8 mouse cellular contexts compared by ENCODE assay signal in the genomic region with DNA sequence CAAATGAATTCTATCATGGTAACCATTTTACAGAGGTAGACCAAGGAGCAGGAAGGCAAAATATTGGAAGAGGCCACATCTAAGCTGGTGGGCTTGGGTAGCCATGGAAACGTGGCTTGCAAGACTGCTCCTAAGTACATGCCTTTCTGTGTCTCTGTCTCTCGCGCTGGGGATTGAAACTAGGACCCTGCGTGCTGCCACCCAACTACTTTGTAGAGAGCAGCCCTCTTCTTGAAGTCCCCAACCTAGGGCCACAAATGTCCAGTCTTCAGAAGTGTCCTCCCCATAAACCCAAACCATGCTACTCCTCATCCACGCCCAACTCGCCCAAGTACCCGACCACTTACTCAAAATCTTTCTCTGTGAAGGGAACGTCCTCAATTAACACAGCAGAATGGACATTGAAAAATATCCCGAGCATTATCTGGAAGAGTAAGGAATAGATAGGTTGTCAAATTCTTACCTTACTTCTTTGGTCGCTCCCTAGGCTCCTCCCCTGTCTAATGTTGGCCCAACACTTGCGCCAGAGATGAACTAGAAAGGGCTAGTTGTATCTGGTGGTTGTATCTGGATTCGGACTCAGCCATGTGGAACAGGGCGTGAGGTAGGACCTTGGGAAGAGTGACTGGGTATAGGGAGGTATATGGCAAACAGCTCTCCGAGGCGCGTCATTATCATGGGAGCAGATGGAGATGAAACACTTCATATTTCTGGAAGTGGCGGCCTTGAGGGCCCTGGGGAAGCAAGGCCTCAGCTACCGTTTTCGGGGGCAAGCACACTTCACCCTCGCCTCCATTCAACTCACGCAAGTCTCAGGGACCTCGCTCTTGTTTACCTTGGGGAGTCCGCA. TPM values are rescaled to one million over a fixed set of nuclear protein-coding genes. Genes with fewer than 3 reads are reported as not detected.
DNase-seq lines count a peak whose midpoint lies in the region; ATAC-seq and TF ChIP-seq lines count a peak whose summit lies in the region.

No protein-coding gene starts in this region.

- H3K4me2 ChIP-seq in neural tube, embryonic 11.5 days (ENCODE audit: low read depth) = peak overlapping the region; percentile 97
- peak overlapping the region; percentile 90 for H3K4me2 ChIP-seq in heart, postnatal 0 days (ENCODE audit: low read depth, low read length)
- H3K4me2 ChIP-seq in limb, embryonic 15.5 days = peak overlapping the region; percentile 88
- peak overlapping the region; percentile 78 for H3K4me2 ChIP-seq in stomach, embryonic 15.5 days

- no peak for TF ChIP-seq EP300 in heart, postnatal 0 days (IDR thresholded peaks at IDR 0.05; ENCODE audit: low read depth)

- 14% methylated on average over 23 of the region's 23 CpGs for WGBS in neural tube, embryonic 11.5 days
- WGBS in heart, postnatal 0 days = 9% methylated on average over 23 of the region's 23 CpGs
- 13% methylated on average over 23 of the region's 23 CpGs for WGBS in limb, embryonic 15.5 days
- 10% methylated on average over 23 of the region's 23 CpGs for WGBS in stomach, embryonic 15.5 days

- no peaks in the 10 kb centered on the region for H3K9me3 ChIP-seq in neural tube, embryonic 11.5 days (ENCODE audit: control insufficient read depth, low read length)
- no peaks in the 10 kb centered on the region for H3K9me3 ChIP-seq in heart, postnatal 0 days (replicated peaks; ENCODE audit: control insufficient read depth, low read length)
- H3K9me3 ChIP-seq in limb, embryonic 15.5 days = no peaks in the 10 kb centered on the region
- no peaks in the 10 kb centered on the region for H3K9me3 ChIP-seq in stomach, embryonic 15.5 days

- H3K27ac ChIP-seq in neural tube, embryonic 11.5 days (ENCODE audit: low read depth, low read length) = peak overlapping the region; percentile 21; the same call in 1 of the 2 replicates
- peak overlapping the region; percentile 94 for H3K27ac ChIP-seq in heart, postnatal 0 days (ENCODE audit: low read depth)
- peak overlapping the region; percentile 92 for H3K27ac ChIP-seq in limb, embryonic 15.5 days
- H3K27ac ChIP-seq in stomach, embryonic 15.5 days = peak overlapping the region; percentile 90

- ATAC-seq in neural tube, embryonic 11.5 days (ENCODE audit: insufficient read depth, low FRiP score, low TSS enrichment) = no peak
- ATAC-seq in heart, postnatal 0 days (ENCODE audit: insufficient read depth, low read depth) = no peak
- ATAC-seq in limb, embryonic 15.5 days (ENCODE audit: insufficient number of reproducible peaks, low FRiP score, low TSS enrichment, low read depth) = no peak
- ATAC-seq in stomach, embryonic 15.5 days (ENCODE audit: insufficient read depth, low FRiP score, low read depth) = no peak
- no peak for ATAC-seq in granulocyte monocyte progenitor cell, adult 5-6 weeks (replicated peaks; ENCODE audit: poor library complexity, severe bottlenecking)

- H3K36me3 ChIP-seq in neural tube, embryonic 11.5 days (ENCODE audit: control insufficient read depth, insufficient read depth, low read length) = 0 out of 2 replicates have a peak, but pooled peaks cover 4% of the 10 kb centered on the region
- peaks cover 7% of the 10 kb centered on the region; the same call in 1 of the 2 replicates for H3K36me3 ChIP-seq in heart, postnatal 0 days (replicated peaks; ENCODE audit: control insufficient read depth, insufficient read depth, low read length)
- peaks cover 14% of the 10 kb centered on the region for H3K36me3 ChIP-seq in limb, embryonic 15.5 days
- H3K36me3 ChIP-seq in stomach, embryonic 15.5 days = 0 out of 2 replicates have a peak, but pooled peaks cover 6% of the 10 kb centered on the region

- peaks cover 18% of the 10 kb centered on the region for H3K4me1 ChIP-seq in neural tube, embryonic 11.5 days (ENCODE audit: control insufficient read depth, insufficient read depth, low read length)
- H3K4me1 ChIP-seq in heart, postnatal 0 days (ENCODE audit: control insufficient read depth, insufficient read depth) = peaks cover 23% of the 10 kb centered on the region
- peaks cover 38% of the 10 kb centered on the region for H3K4me1 ChIP-seq in limb, embryonic 15.5 days
- H3K4me1 ChIP-seq in stomach, embryonic 15.5 days = peaks cover 23% of the 10 kb centered on the region

- H3K27me3 ChIP-seq in neural tube, embryonic 11.5 days (ENCODE audit: control insufficient read depth, insufficient read depth, low read length) = no peaks in the 10 kb centered on the region
- H3K27me3 ChIP-seq in heart, postnatal 0 days (ENCODE audit: control insufficient read depth, insufficient read depth, low read length) = no peaks in the 10 kb centered on the region
- no peaks in the 10 kb centered on the region for H3K27me3 ChIP-seq in limb, embryonic 15.5 days
- H3K27me3 ChIP-seq in stomach, embryonic 15.5 days (replicated peaks) = no peaks in the 10 kb centered on the region

- no peak for DNase-seq in neural tube, embryonic 11.5 days (ENCODE audit: low spot score)
- DNase-seq in neural tube, embryonic 10.5 days (ENCODE audit: extremely low spot score, low spot score) = no peak
- peak; percentile 58 for DNase-seq in cerebellum, adult 9-10 months
- no peak for DNase-seq in heart, postnatal 0 days (ENCODE audit: low spot score)
- no peak for DNase-seq in frontal cortex, adult 2 months (ENCODE audit: extremely low spot score in 1 of 2, low spot score in 1 of 2)

- no peak for TF ChIP-seq CTCF in heart, postnatal 0 days (IDR thresholded peaks at IDR 0.05; ENCODE audit: low read depth)

- H3K9ac ChIP-seq in neural tube, embryonic 11.5 days (ENCODE audit: low read length) = peak overlapping the region; percentile 88
- H3K9ac ChIP-seq in heart, postnatal 0 days (replicated peaks; ENCODE audit: low read depth, low read length) = peak overlapping the region; percentile 88
- H3K9ac ChIP-seq in limb, embryonic 15.5 days = peak overlapping the region; percentile 85
- peak overlapping the region; percentile 77 for H3K9ac ChIP-seq in stomach, embryonic 15.5 days

- peak overlapping the region; percentile 94 for H3K4me3 ChIP-seq in neural tube, embryonic 11.5 days (ENCODE audit: low read depth, low read length)
- peak overlapping the region; percentile 72 for H3K4me3 ChIP-seq in heart, postnatal 0 days (ENCODE audit: low read depth, low read length)
- H3K4me3 ChIP-seq in limb, embryonic 15.5 days = peak overlapping the region; percentile 82
- H3K4me3 ChIP-seq in stomach, embryonic 15.5 days (replicated peaks) = peak overlapping the region; percentile 96

RNA-seq across cellular contexts. Expression of gene Gm21988, which starts 0.8 kb away (rescaled TPM):
- 10.8 and 11.5 TPM in 2 replicates for polyA plus RNA-seq in neural tube, embryonic 11.5 days (2014; fragmentation: Nextera tagmentation; extraction: Ambion mirVana)
- 6.8 and 15.2 TPM in 2 replicates for total RNA-seq in heart, postnatal 0 days (2014; rRNA removed; ENCODE audit: low replicate concordance)
- polyA plus RNA-seq in heart, postnatal 0 days (2015; fragmentation: Nextera tagmentation; extraction: Ambion mirVana) = 7.5 and 8.6 TPM in 2 replicates
- 12.1 TPM in 2 replicates for polyA plus RNA-seq in limb, embryonic 15.5 days (2015; fragmentation: Nextera tagmentation; extraction: Ambion mirVana)
- polyA plus RNA-seq in stomach, embryonic 15.5 days (2015; fragmentation: Nextera tagmentation; extraction: Ambion mirVana) = 8.7 and 11.0 TPM in 2 replicates
- total RNA-seq in granulocyte monocyte progenitor cell, adult 5-6 weeks (2014; fragmentation: Nextera tagmentation) = 4.7 and 4.8 TPM in 2 replicates
- total RNA-seq in granulocyte monocyte progenitor cell, adult 5-6 weeks (2017) = 0.57 TPM in 1 of 2 replicates, not detected in the other
- polyA plus RNA-seq in frontal cortex, adult 2 months (2012; rRNA removed) = 10.7 and 11.8 TPM in 2 replicates

RNA-seq across cellular contexts. Expression of gene Rnasek, which starts 0.8 kb away (rescaled TPM):
- 151 and 160 TPM in 2 replicates for polyA plus RNA-seq in neural tube, embryonic 11.5 days (2014; fragmentation: Nextera tagmentation; extraction: Ambion mirVana)
- 13.1 and 75.0 TPM in 2 replicates for total RNA-seq in heart, postnatal 0 days (2014; rRNA removed; ENCODE audit: low replicate concordance)
- polyA plus RNA-seq in heart, postnatal 0 days (2015; fragmentation: Nextera tagmentation; extraction: Ambion mirVana) = 311 and 336 TPM in 2 replicates
- 219 and 226 TPM in 2 replicates for polyA plus RNA-seq in limb, embryonic 15.5 days (2015; fragmentation: Nextera tagmentation; extraction: Ambion mirVana)
- 196 and 222 TPM in 2 replicates for polyA plus RNA-seq in stomach, embryonic 15.5 days (2015; fragmentation: Nextera tagmentation; extraction: Ambion mirVana)
- 116 and 161 TPM in 2 replicates for total RNA-seq in granulocyte monocyte progenitor cell, adult 5-6 weeks (2014; fragmentation: Nextera tagmentation)
- 31.2 and 31.3 TPM in 2 replicates for total RNA-seq in granulocyte monocyte progenitor cell, adult 5-6 weeks (2017)
- polyA plus RNA-seq in frontal cortex, adult 2 months (2012; rRNA removed) = 321 and 335 TPM in 2 replicates

RNA-seq across cellular contexts. Expression of gene 0610010K14Rik, which starts 1.1 kb away (rescaled TPM):
- polyA plus RNA-seq in neural tube, embryonic 11.5 days (2014; fragmentation: Nextera tagmentation; extraction: Ambion mirVana) = 183 and 204 TPM in 2 replicates
- total RNA-seq in heart, postnatal 0 days (2014; rRNA removed; ENCODE audit: low replicate concordance) = 47.7 and 60.5 TPM in 2 replicates
- polyA plus RNA-seq in heart, postnatal 0 days (2015; fragmentation: Nextera tagmentation; extraction: Ambion mirVana) = 96.5 and 102 TPM in 2 replicates
- polyA plus RNA-seq in limb, embryonic 15.5 days (2015; fragmentation: Nextera tagmentation; extraction: Ambion mirVana) = 154 and 172 TPM in 2 replicates
- polyA plus RNA-seq in stomach, embryonic 15.5 days (2015; fragmentation: Nextera tagmentation; extraction: Ambion mirVana) = 141 and 144 TPM in 2 replicates
- 78.5 and 112 TPM in 2 replicates for total RNA-seq in granulocyte monocyte progenitor cell, adult 5-6 weeks (2014; fragmentation: Nextera tagmentation)
- total RNA-seq in granulocyte monocyte progenitor cell, adult 5-6 weeks (2017) = 36.9 and 44.2 TPM in 2 replicates
- polyA plus RNA-seq in frontal cortex, adult 2 months (2012; rRNA removed) = 73.4 and 85.4 TPM in 2 replicates

RNA-seq across cellular contexts. Expression of gene Bcl6b, which starts 9.2 kb away (rescaled TPM):
- polyA plus RNA-seq in neural tube, embryonic 11.5 days (2014; fragmentation: Nextera tagmentation; extraction: Ambion mirVana) = 6.2 and 7.4 TPM in 2 replicates
- total RNA-seq in heart, postnatal 0 days (2014; rRNA removed; ENCODE audit: low replicate concordance) = 12.8 and 44.1 TPM in 2 replicates
- polyA plus RNA-seq in heart, postnatal 0 days (2015; fragmentation: Nextera tagmentation; extraction: Ambion mirVana) = 16.8 and 18.9 TPM in 2 replicates
- 12.1 and 13.9 TPM in 2 replicates for polyA plus RNA-seq in limb, embryonic 15.5 days (2015; fragmentation: Nextera tagmentation; extraction: Ambion mirVana)
- 10.9 and 13.6 TPM in 2 replicates for polyA plus RNA-seq in stomach, embryonic 15.5 days (2015; fragmentation: Nextera tagmentation; extraction: Ambion mirVana)
- not detected in 2 replicates for total RNA-seq in granulocyte monocyte progenitor cell, adult 5-6 weeks (2014; fragmentation: Nextera tagmentation)
- total RNA-seq in granulocyte monocyte progenitor cell, adult 5-6 weeks (2017) = 0.13 TPM in 1 of 2 replicates, not detected in the other
- 1.5 and 1.9 TPM in 2 replicates for polyA plus RNA-seq in frontal cortex, adult 2 months (2012; rRNA removed)

RNA-seq across cellular contexts. Expression of gene Alox12, which starts 16.3 kb away (rescaled TPM):
- polyA plus RNA-seq in neural tube, embryonic 11.5 days (2014; fragmentation: Nextera tagmentation; extraction: Ambion mirVana) = 4.0 and 4.7 TPM in 2 replicates
- total RNA-seq in heart, postnatal 0 days (2014; rRNA removed; ENCODE audit: low replicate concordance) = 1.4 and 2.5 TPM in 2 replicates
- 2.3 TPM in 2 replicates for polyA plus RNA-seq in heart, postnatal 0 days (2015; fragmentation: Nextera tagmentation; extraction: Ambion mirVana)
- 17.4 and 19.3 TPM in 2 replicates for polyA plus RNA-seq in limb, embryonic 15.5 days (2015; fragmentation: Nextera tagmentation; extraction: Ambion mirVana)
- polyA plus RNA-seq in stomach, embryonic 15.5 days (2015; fragmentation: Nextera tagmentation; extraction: Ambion mirVana) = 11.7 and 12.9 TPM in 2 replicates
- total RNA-seq in granulocyte monocyte progenitor cell, adult 5-6 weeks (2014; fragmentation: Nextera tagmentation) = not detected in 2 replicates
- total RNA-seq in granulocyte monocyte progenitor cell, adult 5-6 weeks (2017) = not detected in 2 replicates
- 3.5 and 4.0 TPM in 2 replicates for polyA plus RNA-seq in frontal cortex, adult 2 months (2012; rRNA removed)

Comparison
In these comparisons a context has a peak if more than half of its experiments do, and no peak if none do; other contexts are left out.
1. H3K27ac ChIP-seq: peak in every context shown above with its lines; median percentile 94 in heart, postnatal 0 days; 92 in limb, embryonic 15.5 days; 90 in stomach, embryonic 15.5 days; 21 in neural tube, embryonic 11.5 days.